Mouse (Mus musculus) forebrain, embryonic 14.5 days (tissue): ENCODE measurements around the gene Psd. TPM values are rescaled to one million over a fixed set of nuclear protein-coding genes. Genes with fewer than 3 reads are reported as not detected.

ENCODE experiments used
- ATAC-seq: fragments of 200-750 bp; cut with Nextera tagmentation; 2 replicates; pipeline ENCODE4 v1.8.0; 2017; ENCODE audit warnings: mild to moderate bottlenecking, moderate library complexity
- DNase-seq: peaks from one replicate; pipeline ENCODE4 v3.0.0-alpha.2; 2015; ENCODE audit warnings: low spot score
- H3K27ac ChIP-seq: fragments of 300-500 bp; sonication (generic); 2 replicates; pipeline ENCODE4 v1.5.1; 2014; ENCODE audit warnings: low read depth, mild to moderate bottlenecking, control low read depth, low read length, moderate library complexity
- H3K27me3 ChIP-seq: fragments of 300-500 bp; sonication (generic); replicated peaks from 2 replicates; pipeline ENCODE4 v1.6.1; 2014; ENCODE audit warnings: low read length, control low read depth, mixed read lengths; ENCODE audit not compliant: control insufficient read depth, insufficient read depth
- H3K36me3 ChIP-seq: fragments of 300-500 bp; sonication (generic); 2 replicates; pipeline ENCODE4 v1.6.1; 2014; ENCODE audit warnings: low read length, control low read depth; ENCODE audit not compliant: control insufficient read depth, insufficient read depth
- H3K4me1 ChIP-seq: fragments of 300-500 bp; sonication (generic); 2 replicates; pipeline ENCODE4 v1.6.1; 2014; ENCODE audit warnings: antibody characterized with exemption, low read length, control low read depth; ENCODE audit not compliant: control insufficient read depth, insufficient read depth
- H3K4me2 ChIP-seq: fragments of 300-500 bp; sonication (generic); 2 replicates; pipeline ENCODE4 v1.6.1; 2014; ENCODE audit warnings: mild to moderate bottlenecking, control low read depth, low read length
- H3K4me3 ChIP-seq: fragments of 300-500 bp; sonication (generic); 2 replicates; pipeline ENCODE4 v1.5.1; 2014; ENCODE audit warnings: low read depth, low read length, control low read depth
- H3K9ac ChIP-seq: fragments of 300-500 bp; sonication (generic); 2 replicates; pipeline ENCODE4 v1.6.1; 2014; ENCODE audit warnings: mild to moderate bottlenecking, low read length, control low read depth, moderate library complexity
- H3K9me3 ChIP-seq: fragments of 300-500 bp; sonication (generic); replicated peaks from 2 replicates; pipeline ENCODE4 v1.6.1; 2016; ENCODE audit warnings: low read length, control low read depth, mixed read lengths; ENCODE audit not compliant: control insufficient read depth
- WGBS: fragments of 180-500 bp; shearing (Covaris S2); extraction: QIAGEN DNeasy Blood & Tissue Kit; methylation state at CpG from one replicate; pipeline ENCODE4 v1.1.7; 2014; 5-methylcytosine and 5-hydroxymethylcytosine counted together
- polyA plus RNA-seq: library from polyadenylated mRNA; unstranded; fragments of >200 nt; fragmentation: Nextera tagmentation; extraction: Ambion mirVana; gene quantifications from 2 replicates; pipeline ENCODE4 v1.2.1, GENCODE M21; 2014

Gene Psd
- polyA plus RNA-seq, 1 experiment from 2014 or later: 68.7 TPM

- H3K9ac ChIP-seq: no peak overlapping the region
- no peak overlapping the region for H3K27ac ChIP-seq
- H3K4me3 ChIP-seq: no peak overlapping the region
- H3K9me3 ChIP-seq: no peaks in the 10 kb centered on the region
- H3K27me3 ChIP-seq: peaks cover 11% of the 10 kb centered on the region
- DNase-seq (no peak), ATAC-seq (no peak)
- H3K4me2 ChIP-seq: no peak overlapping the region
- 72% methylated on average over 16 of the region's 16 CpGs for WGBS
- H3K4me1 ChIP-seq: peaks cover 8% of the 10 kb centered on the region
- peaks cover 4% of the 10 kb centered on the region; the same call in 1 of the 2 replicates for H3K36me3 ChIP-seq
These were observed 19.2 kb downstream of the Psd start for GRCm38 (mm10) chr19:46307781-46308180.

- no peak overlapping the region for H3K4me3 ChIP-seq
- no peaks in the 10 kb centered on the region for H3K36me3 ChIP-seq
- no peak overlapping the region for H3K9ac ChIP-seq
- DNase-seq: no peak
- ATAC-seq: no peak
- H3K9me3 ChIP-seq: no peaks in the 10 kb centered on the region
- peaks cover 8% of the 10 kb centered on the region for H3K4me1 ChIP-seq
- no peak overlapping the region for H3K27ac ChIP-seq
- 91% methylated on average over 9 of the region's 9 CpGs for WGBS
- no peak overlapping the region for H3K4me2 ChIP-seq
- H3K27me3 ChIP-seq: peaks cover 11% of the 10 kb centered on the region
These were observed 20.1 kb downstream of the Psd start for GRCm38 (mm10) chr19:46306751-46307289.

GRCm38 (mm10) chr19:46306268-46306610, 20.7 kb downstream of the Psd start:
- Histone ChIP-seq H3K9me3 (no peaks in the 10 kb centered on the region), H3K36me3 (no peaks in the 10 kb centered on the region), H3K9ac (no peak overlapping the region; the same call in 1 of the 2 replicates), H3K4me3 (no peak overlapping the region), H3K27me3 (peaks cover 11% of the 10 kb centered on the region), H3K4me2 (peak overlapping the region; percentile 83), H3K4me1 (peaks cover 8% of the 10 kb centered on the region), H3K27ac (no peak overlapping the region)
- WGBS: 60% methylated on average over 5 of the region's 5 CpGs
- ATAC-seq: no peak
- DNase-seq: no peak

GRCm38 (mm10) chr19:46305432-46306267, 21.3 kb downstream of the Psd start:
- Histone ChIP-seq H3K27ac (no peak overlapping the region), H3K27me3 (peaks cover 11% of the 10 kb centered on the region), H3K4me1 (peaks cover 8% of the 10 kb centered on the region), H3K4me3 (peak overlapping the region; percentile 48), H3K9me3 (no peaks in the 10 kb centered on the region), H3K9ac (peak overlapping the region; percentile 60), H3K4me2 (peak overlapping the region; percentile 83), H3K36me3 (no peaks in the 10 kb centered on the region)
- WGBS: under 1% methylated on average over 41 of the region's 43 CpGs
- DNase-seq (peak; percentile 81), ATAC-seq (peak; percentile 54)

- DNase-seq: no peak
- Histone ChIP-seq H3K9ac (peak overlapping the region; percentile 60), H3K4me3 (peak overlapping the region; percentile 48), H3K9me3 (no peaks in the 10 kb centered on the region), H3K27ac (no peak overlapping the region), H3K36me3 (no peaks in the 10 kb centered on the region), H3K27me3 (peaks cover 11% of the 10 kb centered on the region), H3K4me2 (peak overlapping the region; percentile 83), H3K4me1 (peaks cover 8% of the 10 kb centered on the region)
- peak; percentile 18 for ATAC-seq
- WGBS: under 1% methylated on average over 34 of the region's 34 CpGs
These were observed 22.0 kb downstream of the Psd start for GRCm38 (mm10) chr19:46304908-46305333.

GRCm38 (mm10) chr19:46304216-46304841, 22.6 kb downstream of the Psd start, which contains the start of gene Nfkb2:
Gene Nfkb2 (plus strand): TSS chr19:46304320.
- H3K27me3 ChIP-seq: peaks cover 11% of the 10 kb centered on the region
- peaks cover 8% of the 10 kb centered on the region for H3K4me1 ChIP-seq
- peak within 1 kb of the TSS; percentile 83 for H3K4me2 ChIP-seq
- H3K27ac ChIP-seq: no peak within 1 kb of the TSS
- H3K9ac ChIP-seq: peak within 1 kb of the TSS; percentile 60
- under 1% methylated on average over 39 of the region's 39 CpGs for WGBS
- no peaks in the 10 kb centered on the region for H3K36me3 ChIP-seq
- ATAC-seq: peak; percentile 69
- peak; percentile 83 for DNase-seq
- no peaks in the 10 kb centered on the region for H3K9me3 ChIP-seq
- H3K4me3 ChIP-seq: peak within 1 kb of the TSS; percentile 48

- H3K27ac ChIP-seq: no peak overlapping the region
- peak overlapping the region; percentile 83 for H3K4me2 ChIP-seq
- H3K4me3 ChIP-seq: peak overlapping the region; percentile 48
- DNase-seq: no peak
- WGBS: 56% methylated on average over 18 of the region's 18 CpGs
- H3K9ac ChIP-seq: no peak overlapping the region
- H3K9me3 ChIP-seq: no peaks in the 10 kb centered on the region
- ATAC-seq: no peak
- H3K36me3 ChIP-seq: no peaks in the 10 kb centered on the region
- H3K27me3 ChIP-seq: peaks cover 10% of the 10 kb centered on the region
- H3K4me1 ChIP-seq: peaks cover 8% of the 10 kb centered on the region
These were observed 23.4 kb downstream of the Psd start for GRCm38 (mm10) chr19:46303251-46304215.

- 92% methylated on average over 4 of the region's 4 CpGs for WGBS
These were observed 24.4 kb downstream of the Psd start for GRCm38 (mm10) chr19:46302551-46302950.

More at GRCm38 (mm10) chr19:46302551-46302950, 24.4 kb downstream of the Psd start:
- no peak for ATAC-seq
- H3K9ac ChIP-seq: no peak overlapping the region
- peaks cover 7% of the 10 kb centered on the region for H3K27me3 ChIP-seq
- no peaks in the 10 kb centered on the region for H3K9me3 ChIP-seq
- H3K4me2 ChIP-seq: no peak overlapping the region
- DNase-seq: no peak
- no peak overlapping the region for H3K4me3 ChIP-seq
- H3K36me3 ChIP-seq: no peaks in the 10 kb centered on the region
- H3K4me1 ChIP-seq: peaks cover 8% of the 10 kb centered on the region
- no peak overlapping the region for H3K27ac ChIP-seq
